13 mouse cellular contexts compared by ENCODE assay signal in genomic region chr9:42270081-42270480, GRCm38 (mm10).
"Had no signal": no experiment of that assay in that cellular context is flagged by ENCODE, and none has a peak within 500 bp of the region (broad histone marks: within the 10 kb centered on the region; RNA-seq: fewer than 3 reads in every experiment).

No protein-coding gene starts in this region.

- H3K4me1 ChIP-seq: limb, embryonic 12.5 days; limb, embryonic 15.5 days had no signal

- DNase-seq: kidney, postnatal 25 days; left cerebral cortex, postnatal 4 days; liver, embryonic 13.5 days; lung, adult 2 months; lung, postnatal 14 days; lung, postnatal 4 days; midbrain, embryonic 14.5 days; thymus, adult 18-20 months; thymus, postnatal 36 days had no signal

- H3K9me3 ChIP-seq: limb, embryonic 12.5 days; limb, embryonic 15.5 days; liver, embryonic 13.5 days had no signal

- H3K4me2 ChIP-seq: limb, embryonic 12.5 days; limb, embryonic 15.5 days; liver, embryonic 13.5 days; midbrain, embryonic 11.5 days had no signal

- H3K27me3 ChIP-seq: limb, embryonic 12.5 days; limb, embryonic 15.5 days; liver, embryonic 13.5 days had no signal

- H3K36me3 ChIP-seq: limb, embryonic 12.5 days; limb, embryonic 15.5 days; liver, embryonic 13.5 days had no signal

- H3K9ac ChIP-seq: limb, embryonic 12.5 days; limb, embryonic 15.5 days; liver, embryonic 13.5 days had no signal

- H3K27ac ChIP-seq: kidney, postnatal 0 days; limb, embryonic 12.5 days; limb, embryonic 15.5 days; liver, embryonic 13.5 days had no signal

- H3K4me3 ChIP-seq: limb, embryonic 12.5 days; limb, embryonic 15.5 days; liver, embryonic 13.5 days had no signal
